ENCODE assay signal across 9 mouse cellular contexts in genomic region chr2:179873315-179873714, GRCm38 (mm10).
DNase-seq lines count a peak whose midpoint lies in the region; ATAC-seq and TF ChIP-seq lines count a peak whose summit lies in the region.
"Had no signal": no experiment of that assay in that cellular context is flagged by ENCODE, and none has a peak within 500 bp of the region (broad histone marks: within the 10 kb centered on the region; RNA-seq: fewer than 3 reads in every experiment).

No protein-coding gene starts in this region.

- H3K4me1 ChIP-seq in forebrain, embryonic 11.5 days (replicated peaks; ENCODE audit: control insufficient read depth, insufficient read depth, low read length), result no peaks in the 10 kb centered on the region
- peaks cover 19% of the 10 kb centered on the region for H3K4me1 ChIP-seq in forebrain, embryonic 15.5 days
- H3K4me1 ChIP-seq in kidney, postnatal 0 days (replicated peaks; ENCODE audit: insufficient read depth, low read length), result no peaks in the 10 kb centered on the region
- peaks cover 7% of the 10 kb centered on the region for H3K4me1 ChIP-seq in neural tube, embryonic 11.5 days (ENCODE audit: control insufficient read depth, insufficient read depth, low read length)

- no peak overlapping the region for H3K4me2 ChIP-seq in forebrain, embryonic 11.5 days (ENCODE audit: low read depth, low read length, severe bottlenecking)
- H3K4me2 ChIP-seq in forebrain, embryonic 15.5 days (replicated peaks), result no peak overlapping the region
- no peak overlapping the region for H3K4me2 ChIP-seq in kidney, postnatal 0 days (ENCODE audit: low read length)
- H3K4me2 ChIP-seq in neural tube, embryonic 11.5 days (ENCODE audit: low read depth), result no peak overlapping the region

- DNase-seq in forebrain, embryonic 11.5 days (ENCODE audit: low spot score), result peak; percentile 76
- peak; percentile 24 to 26 for DNase-seq in urinary bladder, adult 18-20 months (ENCODE audit: low spot score in 2 of 2)
- no peak for DNase-seq in urinary bladder, postnatal 4 days (ENCODE audit: low spot score in 2 of 2)
- peak; percentile 26 for DNase-seq in kidney, postnatal 0 days (ENCODE audit: low spot score)
- DNase-seq in neural tube, embryonic 11.5 days (ENCODE audit: low spot score), result peak; percentile 40
- DNase-seq in cerebellum, adult 9-10 months, result no peak

- H3K27me3 ChIP-seq in forebrain, embryonic 11.5 days (ENCODE audit: control insufficient read depth, insufficient read depth, low read length), result no peaks in the 10 kb centered on the region
- no peaks in the 10 kb centered on the region for H3K27me3 ChIP-seq in forebrain, embryonic 15.5 days
- no peaks in the 10 kb centered on the region for H3K27me3 ChIP-seq in kidney, postnatal 0 days (ENCODE audit: insufficient read depth, low read length)
- H3K27me3 ChIP-seq in neural tube, embryonic 11.5 days (ENCODE audit: control insufficient read depth, insufficient read depth, low read length), result no peaks in the 10 kb centered on the region

- TF ChIP-seq CTCF in kidney, postnatal 0 days (IDR thresholded peaks at IDR 0.05; ENCODE audit: low read depth), result peak; percentile 64

- H3K9ac ChIP-seq in forebrain, embryonic 11.5 days (ENCODE audit: low read length), result no peak overlapping the region
- H3K9ac ChIP-seq in forebrain, embryonic 15.5 days (replicated peaks), result no peak overlapping the region
- H3K9ac ChIP-seq in kidney, postnatal 0 days (ENCODE audit: low read depth, low read length), result no peak overlapping the region
- H3K9ac ChIP-seq in neural tube, embryonic 11.5 days (ENCODE audit: low read length), result no peak overlapping the region

- H3K36me3 ChIP-seq in forebrain, embryonic 11.5 days (ENCODE audit: control insufficient read depth, insufficient read depth, low read length), result no peaks in the 10 kb centered on the region
- no peaks in the 10 kb centered on the region for H3K36me3 ChIP-seq in forebrain, embryonic 15.5 days
- H3K36me3 ChIP-seq in kidney, postnatal 0 days (ENCODE audit: insufficient read depth, low read length), result no peaks in the 10 kb centered on the region
- H3K36me3 ChIP-seq in neural tube, embryonic 11.5 days (ENCODE audit: control insufficient read depth, insufficient read depth, low read length), result no peaks in the 10 kb centered on the region
- H3K36me3 ChIP-seq: G1E had no signal

- H3K27ac ChIP-seq in forebrain, embryonic 11.5 days (ENCODE audit: low read depth, low read length), result no peak overlapping the region
- H3K27ac ChIP-seq in forebrain, embryonic 15.5 days (replicated peaks), result no peak overlapping the region
- no peak overlapping the region for H3K27ac ChIP-seq in kidney, postnatal 0 days
- H3K27ac ChIP-seq in neural tube, embryonic 11.5 days (ENCODE audit: low read depth, low read length), result no peak overlapping the region

- WGBS in forebrain, embryonic 11.5 days, result 45% methylated on average over 5 of the region's 5 CpGs
- WGBS in forebrain, embryonic 15.5 days, result 51% methylated on average over 5 of the region's 5 CpGs
- 35% methylated on average over 5 of the region's 5 CpGs for WGBS in kidney, postnatal 0 days
- 43% methylated on average over 5 of the region's 5 CpGs for WGBS in neural tube, embryonic 11.5 days

- peak; percentile 22; the same call in 1 of the 2 replicates for ATAC-seq in forebrain, embryonic 11.5 days (replicated peaks; ENCODE audit: low FRiP score)
- ATAC-seq in forebrain, embryonic 15.5 days (replicated peaks), result no peak
- no peak; the same call in 1 of the 2 replicates for ATAC-seq in kidney, postnatal 0 days (replicated peaks; ENCODE audit: low FRiP score, low read depth)
- no peak for ATAC-seq in neural tube, embryonic 11.5 days (ENCODE audit: insufficient read depth, low FRiP score, low TSS enrichment)
- no peak for ATAC-seq in frontal cortex, adult (ENCODE audit: low TSS enrichment)

- H3K9me3 ChIP-seq in forebrain, embryonic 11.5 days (ENCODE audit: control insufficient read depth, low read length), result no peaks in the 10 kb centered on the region
- H3K9me3 ChIP-seq in forebrain, embryonic 15.5 days, result no peaks in the 10 kb centered on the region
- H3K9me3 ChIP-seq in kidney, postnatal 0 days (replicated peaks; ENCODE audit: low read length), result no peaks in the 10 kb centered on the region
- H3K9me3 ChIP-seq in neural tube, embryonic 11.5 days (ENCODE audit: control insufficient read depth, low read length), result no peaks in the 10 kb centered on the region

- H3K4me3 ChIP-seq in forebrain, embryonic 11.5 days (ENCODE audit: low read depth, low read length), result no peak overlapping the region
- H3K4me3 ChIP-seq in forebrain, embryonic 15.5 days, result no peak overlapping the region
- H3K4me3 ChIP-seq in kidney, postnatal 0 days (replicated peaks; ENCODE audit: low read depth, low read length), result no peak overlapping the region
- H3K4me3 ChIP-seq in neural tube, embryonic 11.5 days (ENCODE audit: low read depth, low read length), result no peak overlapping the region

Comparison
In these comparisons a context has a peak if more than half of its experiments do, and no peak if none do; other contexts are left out.
1. DNase-seq: peak in forebrain, embryonic 11.5 days (single experiment), urinary bladder, adult 18-20 months (2 of 2), kidney, postnatal 0 days (single experiment) and neural tube, embryonic 11.5 days (single experiment); none in urinary bladder, postnatal 4 days (0 of 2) and cerebellum, adult 9-10 months (single experiment).